Mouse (Mus musculus) WW6 (cell line): ENCODE results near the gene Gnaq.
A peak's percentile ranks its signal among the peaks of the same experiment; 100 is the strongest.
"Not testable (repeated sequence)": the region's sequence is repeated elsewhere in the genome, so short reads cannot be mapped to it uniquely, and the experiment has no call there.

Experiments used
- DNase-seq: peaks from one replicate; pipeline ENCODE4 v3.0.0-alpha.2; 2013; ENCODE audit warnings: low read depth, low spot score

Gnaq gene

DNA sequence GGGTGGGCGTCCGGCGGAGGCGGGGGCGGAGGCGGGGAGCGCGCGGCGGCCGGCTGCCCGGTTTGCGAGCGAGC is at the start of gene Gnaq:
Gene Gnaq, plus strand, starts transcription at position 41 of the 74 bp plus-strand sequence.
- no peak for DNase-seq

DNA sequence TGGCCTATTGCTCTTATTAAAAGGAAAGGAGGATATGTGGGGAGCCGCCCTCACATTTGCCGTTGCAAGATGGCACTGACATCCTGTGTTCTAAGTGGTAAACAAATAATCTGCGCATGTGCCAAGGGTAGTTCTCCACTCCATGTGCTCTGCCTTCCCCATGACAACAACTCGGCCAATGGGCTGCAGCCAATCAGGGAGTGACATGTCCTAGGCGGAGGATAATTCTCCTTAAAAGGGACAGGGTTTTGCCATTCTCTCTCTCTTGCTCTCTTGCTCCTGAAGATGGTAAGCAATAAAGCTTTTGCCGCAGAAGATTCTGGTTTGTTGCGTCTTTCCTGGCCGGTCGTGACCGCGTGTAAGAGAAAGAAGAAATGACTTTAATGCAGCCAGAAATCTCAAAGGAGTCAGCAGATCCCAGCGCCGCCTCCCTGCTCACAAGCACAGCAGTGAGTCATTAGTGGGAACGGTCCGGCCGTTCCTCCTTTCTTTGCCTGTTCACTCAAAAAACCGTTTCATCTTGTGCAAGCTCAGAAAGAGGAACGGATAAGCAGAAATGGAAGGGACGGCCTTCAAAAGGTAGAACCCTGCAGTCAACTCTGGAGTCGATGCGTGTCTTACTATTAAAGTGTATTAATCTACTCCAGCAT is 48.5 kb upstream of the Gnaq start:
- DNase-seq, result not testable (repeated sequence)

GRCm38 (mm10) chr19:16085248-16085647 is 47.4 kb upstream of the Gnaq start:
- DNase-seq, result no peak

- no peak for DNase-seq
Observed at GRCm38 (mm10) chr19:16086154-16086553, 46.5 kb upstream of the Gnaq start.

- DNase-seq, result no peak
Observed at GRCm38 (mm10) chr19:16086581-16086980, 46.0 kb upstream of the Gnaq start.

DNA sequence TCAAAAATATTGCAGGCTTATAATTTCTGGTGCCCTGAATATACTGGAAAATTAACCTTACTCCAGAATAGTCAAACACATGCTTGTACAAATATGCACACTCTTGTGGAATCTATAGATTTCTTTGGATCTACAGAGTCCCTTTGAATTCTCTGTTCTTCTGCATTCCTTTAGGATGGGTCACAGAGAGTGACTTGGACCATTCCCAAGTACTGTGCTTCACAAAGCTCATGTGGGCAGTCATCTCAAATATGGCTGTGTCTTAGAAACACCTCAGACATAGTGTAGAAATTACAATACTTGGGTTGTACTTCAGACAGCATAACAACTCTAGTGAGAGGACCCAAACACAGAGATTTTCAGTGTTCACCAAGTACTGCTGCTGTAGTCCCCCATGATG is 45.2 kb upstream of the Gnaq start:
- DNase-seq, result no peak

- DNase-seq, result no peak
Observed at GRCm38 (mm10) chr19:16093616-16094015, 39.0 kb upstream of the Gnaq start.

- DNase-seq, result no peak
Observed at GRCm38 (mm10) chr19:16109901-16110300, 22.7 kb upstream of the Gnaq start.

GRCm38 (mm10) chr19:16110670-16111069 is 22.0 kb upstream of the Gnaq start:
- DNase-seq, result no peak

DNA sequence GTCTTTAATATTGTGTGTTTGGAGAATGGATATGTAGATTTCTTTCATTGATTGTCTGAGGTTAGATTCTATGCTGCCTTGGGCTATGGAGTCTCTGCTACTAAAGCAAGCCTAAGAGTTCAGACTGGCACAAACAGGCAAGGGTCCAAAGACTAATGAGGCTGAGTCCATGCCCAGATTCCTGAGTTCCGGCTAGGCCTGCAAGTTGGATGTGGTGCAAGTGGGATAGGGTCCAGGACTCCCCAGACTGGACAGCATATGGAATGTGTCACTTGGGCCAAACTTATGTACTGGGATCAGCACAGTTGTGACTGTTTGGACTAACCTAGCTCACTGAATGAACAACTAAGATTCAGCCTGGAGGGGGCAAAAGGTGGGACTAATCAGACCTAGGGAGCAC is 19.3 kb upstream of the Gnaq start:
- DNase-seq, result no peak

- DNase-seq, result no peak
Observed at GRCm38 (mm10) chr19:16118421-16118820, 14.2 kb upstream of the Gnaq start.

GRCm38 (mm10) chr19:16121301-16121700 is 11.3 kb upstream of the Gnaq start:
- DNase-seq, result no peak

GRCm38 (mm10) chr19:16128715-16129114 is 3.9 kb upstream of the Gnaq start:
- DNase-seq, result peak; percentile 33

- no peak for DNase-seq
Observed at GRCm38 (mm10) chr19:16129171-16129570, 3.5 kb upstream of the Gnaq start.

GRCm38 (mm10) chr19:16130476-16130875 is 2.2 kb upstream of the Gnaq start:
- DNase-seq, result no peak

DNA sequence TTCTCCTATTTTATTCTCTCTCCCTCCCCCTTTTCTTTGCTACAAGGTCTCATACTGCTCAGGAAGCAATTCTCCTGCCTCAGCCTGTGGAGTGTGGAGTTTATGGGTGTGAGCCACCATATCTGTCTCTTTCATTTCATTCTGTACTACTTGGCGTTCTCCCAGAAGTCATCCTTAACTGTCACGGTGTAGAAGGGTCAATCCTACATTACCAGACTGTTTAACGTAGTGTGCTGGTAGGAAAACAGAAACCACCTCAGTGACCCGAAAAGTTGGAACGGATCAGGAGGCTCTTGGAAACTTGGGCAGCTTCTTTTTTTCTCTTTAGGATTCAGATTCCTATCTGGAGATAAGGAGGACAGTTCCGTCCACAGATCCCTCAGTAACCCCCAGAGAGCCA is 800 bp upstream of the Gnaq start:
- no peak for DNase-seq

- DNase-seq, result peak; percentile 38
Observed at GRCm38 (mm10) chr19:16132340-16132790, 266 bp upstream of the Gnaq start.

- DNase-seq, result no peak
Observed at GRCm38 (mm10) chr19:16132865-16133720, 462 bp downstream of the Gnaq start.

GRCm38 (mm10) chr19:16133721-16134570 is 1.3 kb downstream of the Gnaq start:
- no peak for DNase-seq

- no peak for DNase-seq
Observed at GRCm38 (mm10) chr19:16138064-16138580, 5.5 kb downstream of the Gnaq start.

DNA sequence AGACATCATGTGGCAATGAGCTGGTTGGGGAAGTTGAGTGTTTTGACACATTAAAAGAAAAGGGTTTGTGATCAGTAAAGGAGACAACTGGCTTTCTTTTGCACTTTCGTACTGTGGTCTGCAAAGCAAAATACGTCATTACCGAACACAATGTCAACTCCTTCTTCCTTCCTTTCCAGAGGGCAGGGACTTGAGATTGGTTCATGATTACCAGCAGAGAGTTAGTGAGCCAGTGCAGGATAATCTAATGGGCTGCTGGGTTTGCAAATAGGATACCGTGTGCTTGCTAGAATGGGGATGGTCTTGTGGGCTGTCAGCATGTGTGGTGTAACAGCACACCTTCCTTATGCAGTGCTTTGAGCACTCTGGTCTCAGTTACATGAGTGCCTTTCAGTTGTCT is 8.1 kb downstream of the Gnaq start:
- DNase-seq, result no peak

GRCm38 (mm10) chr19:16141857-16142256 is 9.2 kb downstream of the Gnaq start:
- no peak for DNase-seq
